Mouse (Mus musculus) heart, adult 2 months (tissue): ENCODE results near the gene Rpl26.

Experiments
- CTCF ChIP-seq: fragments of 200-600 bp; IDR thresholded peaks from 2 replicates; pipeline ENCODE4 v1.8.1; 2022; ENCODE audit warnings: antibody characterized with exemption, mild to moderate bottlenecking, moderate library complexity
- EP300 ChIP-seq: fragments of 200-500 bp; IDR thresholded peaks from 2 replicates; pipeline ENCODE4 v1.6.1; 2011; ENCODE audit warnings: low read depth, low read length, control low read depth; ENCODE audit not compliant: insufficient read depth

GRCm38 (mm10) chr11:68862260-68862659 is 39.1 kb upstream of the Rpl26 start:
- no peak for TF ChIP-seq EP300
- TF ChIP-seq CTCF, result no peak
